Mouse (Mus musculus): ENCODE results near the gene 4921524J17Rik.

The 4921524J17Rik gene

GRCm38 (mm10) chr8:85432168-85433016 lies at the start of gene 4921524J17Rik:
4921524J17Rik (minus strand) TSS chr8:85432833.
- DNase-seq = peak; percentile 98

DNA sequence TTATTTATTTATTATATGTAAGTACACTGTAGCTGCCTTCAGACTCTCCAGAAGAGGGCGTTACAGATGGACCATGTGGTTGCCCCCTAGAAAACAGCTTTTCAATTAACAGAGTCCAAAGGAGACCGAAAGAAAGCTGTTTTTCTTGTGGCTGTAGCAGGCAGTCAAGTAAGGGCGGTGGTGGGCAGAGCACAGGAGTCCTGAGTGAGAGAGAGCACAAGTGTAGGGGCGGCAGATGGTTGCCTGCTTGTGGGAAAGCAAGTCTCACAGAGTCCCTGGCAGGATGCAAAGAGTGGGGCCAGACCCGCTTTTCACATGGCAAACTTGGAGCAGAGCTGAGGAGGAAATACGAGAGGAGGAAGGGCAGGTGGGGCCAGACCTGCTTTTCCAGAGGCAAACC lies 49.8 kb upstream of the 4921524J17Rik start:
- DNase-seq = no peak

- DNase-seq = peak; percentile 45
These were observed 49.3 kb upstream of the 4921524J17Rik start for GRCm38 (mm10) chr8:85481900-85482299.

DNA sequence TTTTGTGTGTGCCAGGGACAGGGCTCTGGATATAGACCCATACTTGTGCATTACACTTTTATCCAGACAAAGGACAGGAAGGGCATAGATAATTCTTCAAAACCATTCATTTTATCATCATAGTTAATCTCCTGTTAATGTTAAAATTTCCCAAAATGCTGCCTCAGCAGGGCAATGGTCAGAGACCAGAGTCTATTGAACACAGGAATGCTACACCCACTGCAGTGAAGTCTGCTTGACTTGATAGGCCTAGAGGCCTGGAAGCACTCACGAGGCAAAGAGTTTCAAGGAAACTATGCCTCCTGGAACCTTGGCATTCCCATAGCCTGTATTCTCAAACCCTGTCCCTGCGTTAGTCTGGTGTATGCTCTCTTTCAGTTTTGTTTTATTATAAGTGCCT lies 47.1 kb upstream of the 4921524J17Rik start:
- DNase-seq = no peak

- DNase-seq = no peak
These were observed 45.8 kb upstream of the 4921524J17Rik start for GRCm38 (mm10) chr8:85478397-85478796.

- no peak for DNase-seq
These were observed 44.4 kb upstream of the 4921524J17Rik start for GRCm38 (mm10) chr8:85476970-85477545.

- DNase-seq = no peak
These were observed 42.3 kb upstream of the 4921524J17Rik start for GRCm38 (mm10) chr8:85474924-85475323.

GRCm38 (mm10) chr8:85473246-85473645 lies 40.6 kb upstream of the 4921524J17Rik start:
- no peak for DNase-seq

GRCm38 (mm10) chr8:85472800-85473199 lies 40.2 kb upstream of the 4921524J17Rik start:
- DNase-seq = no peak

- no peak for DNase-seq
These were observed 38.1 kb upstream of the 4921524J17Rik start for GRCm38 (mm10) chr8:85470753-85471152.

DNA sequence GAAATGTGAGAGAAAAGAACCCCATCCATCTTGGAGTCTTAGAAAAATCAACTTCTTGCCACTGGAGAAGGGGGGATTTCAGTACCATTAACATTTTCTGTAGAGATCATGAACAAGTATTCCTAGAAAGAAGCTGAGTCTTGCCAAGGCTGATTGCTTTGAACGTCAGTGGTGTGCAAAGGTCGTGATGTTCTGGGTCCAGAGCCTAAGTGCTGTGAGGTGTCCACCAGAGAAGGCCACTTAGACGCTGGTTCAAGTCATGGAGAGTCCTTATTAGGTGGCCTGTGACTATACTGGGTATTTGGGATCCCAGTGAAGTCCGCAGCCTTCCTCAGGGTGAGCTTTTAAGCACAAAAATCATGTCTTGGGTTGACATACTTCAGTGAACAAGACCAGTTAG lies 33.4 kb upstream of the 4921524J17Rik start:
- no peak for DNase-seq

DNA sequence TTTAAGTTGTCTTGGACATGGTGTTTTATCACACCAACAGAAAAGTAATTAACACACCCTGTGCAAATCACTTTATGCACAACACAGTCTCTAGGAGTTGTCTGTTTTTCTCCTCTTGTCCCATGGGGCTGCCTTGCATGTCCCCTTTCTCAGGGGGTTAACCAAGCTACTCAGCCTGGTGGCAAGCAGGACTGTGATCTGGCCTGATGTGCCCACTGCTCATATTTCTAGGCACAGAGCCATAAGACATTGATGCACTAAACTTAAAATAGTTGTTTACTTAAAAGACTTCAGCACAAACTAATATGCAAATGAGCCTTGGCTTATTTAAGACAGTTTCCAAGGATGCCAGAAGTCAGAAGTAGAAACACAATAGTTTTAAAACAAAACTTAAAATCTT lies 31.7 kb upstream of the 4921524J17Rik start:
- no peak for DNase-seq

GRCm38 (mm10) chr8:85462441-85462840 lies 29.8 kb upstream of the 4921524J17Rik start:
- no peak for DNase-seq

GRCm38 (mm10) chr8:85461377-85461776 lies 28.7 kb upstream of the 4921524J17Rik start:
- DNase-seq = no peak

GRCm38 (mm10) chr8:85460804-85461203 lies 28.2 kb upstream of the 4921524J17Rik start:
- DNase-seq = no peak

DNA sequence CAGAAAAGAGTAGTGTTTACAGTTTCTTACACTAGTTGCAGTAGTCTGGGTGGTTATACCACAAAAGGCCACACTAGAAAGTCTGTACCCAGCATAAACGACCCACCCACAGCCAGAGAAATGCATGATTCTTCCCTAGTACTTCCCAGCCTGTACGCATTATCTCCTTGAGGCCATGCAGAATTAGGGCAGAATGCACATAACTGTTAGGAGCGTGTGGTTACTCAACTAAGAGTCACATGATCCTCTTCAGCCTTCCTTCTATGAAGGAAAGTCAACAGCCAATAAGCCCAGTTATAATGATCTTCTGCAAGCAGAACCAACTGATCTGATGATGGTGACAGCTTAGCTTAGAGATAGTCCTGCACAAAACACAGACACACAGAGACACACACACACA lies 26.9 kb upstream of the 4921524J17Rik start:
- DNase-seq = no peak

- peak; percentile 81 for DNase-seq
These were observed 23.9 kb upstream of the 4921524J17Rik start for GRCm38 (mm10) chr8:85456536-85456935.

GRCm38 (mm10) chr8:85454750-85455149 lies 22.1 kb upstream of the 4921524J17Rik start:
- DNase-seq = no peak

DNA sequence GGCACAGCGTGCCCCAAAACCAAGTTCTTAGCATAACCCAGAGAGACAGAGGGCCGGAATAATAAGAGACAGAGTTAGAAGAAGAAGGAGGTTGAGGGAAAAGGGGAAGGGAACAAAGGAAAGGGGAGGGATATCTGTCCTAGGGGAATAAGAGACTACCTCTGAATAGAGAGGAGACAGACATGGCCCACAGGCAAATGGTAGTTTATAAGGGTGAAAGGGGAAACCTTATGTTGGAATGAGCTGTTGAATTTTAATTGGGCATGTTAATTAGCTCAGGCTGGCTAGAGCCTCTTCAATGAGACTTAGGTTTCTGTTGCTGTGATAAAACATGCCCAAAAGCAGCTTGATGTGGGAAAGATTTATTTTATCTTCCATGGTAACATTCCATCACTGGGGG lies 20.6 kb upstream of the 4921524J17Rik start:
- DNase-seq = no peak

GRCm38 (mm10) chr8:85452328-85452727 lies 19.7 kb upstream of the 4921524J17Rik start:
- DNase-seq = peak; percentile 23

GRCm38 (mm10) chr8:85450335-85450734 lies 17.7 kb upstream of the 4921524J17Rik start:
- DNase-seq = no peak

- no peak for DNase-seq
These were observed 13.5 kb upstream of the 4921524J17Rik start for GRCm38 (mm10) chr8:85445936-85446685.

DNA sequence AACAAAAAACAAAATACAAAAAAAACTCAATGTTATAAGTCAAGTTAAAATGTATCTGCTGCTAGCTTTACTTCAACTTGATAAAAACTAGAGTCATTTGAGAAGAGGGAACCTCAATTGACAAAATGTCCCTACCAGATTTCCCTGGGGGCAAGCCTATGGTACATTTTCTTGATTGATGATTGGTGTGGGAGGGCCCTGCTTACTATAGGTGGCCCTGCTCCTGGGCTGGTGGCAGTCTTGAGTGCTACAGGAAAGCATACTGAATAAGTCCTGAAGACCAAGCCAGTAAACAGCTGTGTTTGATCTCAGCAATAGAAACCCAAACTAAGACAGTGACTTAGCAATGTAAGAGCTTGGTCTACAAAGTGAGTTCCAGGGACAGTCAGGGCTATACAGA lies 11.5 kb upstream of the 4921524J17Rik start:
- DNase-seq = no peak

- DNase-seq = no peak
These were observed 8.9 kb upstream of the 4921524J17Rik start for GRCm38 (mm10) chr8:85441564-85441963.

All from right cerebral cortex, postnatal 14 days (tissue).